Mouse (Mus musculus): ENCODE measurements around the gene Aff3.

Gene Aff3

GRCm38 (mm10) chr1:38536929-38537540, 127.7 kb downstream of the Aff3 start:
- DNase-seq: no peak

GRCm38 (mm10) chr1:38532581-38532980, 132.2 kb downstream of the Aff3 start:
- DNase-seq: no peak

GRCm38 (mm10) chr1:38528607-38529006, 136.1 kb downstream of the Aff3 start:
- DNase-seq: no peak

- DNase-seq: no peak
Observed at GRCm38 (mm10) chr1:38526568-38526967, 138.2 kb downstream of the Aff3 start.

GRCm38 (mm10) chr1:38521651-38522050, 143.1 kb downstream of the Aff3 start:
- DNase-seq: no peak

GRCm38 (mm10) chr1:38516225-38516624, 148.5 kb downstream of the Aff3 start:
- DNase-seq: no peak

- no peak for DNase-seq
Observed at GRCm38 (mm10) chr1:38514634-38515011, 150.1 kb downstream of the Aff3 start.

- DNase-seq: peak; percentile 23
Observed at GRCm38 (mm10) chr1:38513970-38514633, 150.7 kb downstream of the Aff3 start.

GRCm38 (mm10) chr1:38512258-38513081, 152.3 kb downstream of the Aff3 start:
- DNase-seq: no peak

GRCm38 (mm10) chr1:38511076-38511475, 153.7 kb downstream of the Aff3 start:
- DNase-seq: no peak

GRCm38 (mm10) chr1:38509301-38509700, 155.5 kb downstream of the Aff3 start:
- no peak for DNase-seq

GRCm38 (mm10) chr1:38507636-38508179, 157.0 kb downstream of the Aff3 start:
- no peak for DNase-seq

GRCm38 (mm10) chr1:38506396-38506795, 158.4 kb downstream of the Aff3 start:
- no peak for DNase-seq

GRCm38 (mm10) chr1:38503431-38504089, 161.2 kb downstream of the Aff3 start:
- DNase-seq: peak; percentile 31

- DNase-seq: no peak
Observed at GRCm38 (mm10) chr1:38502797-38503196, 162.0 kb downstream of the Aff3 start.

- no peak for DNase-seq
Observed at GRCm38 (mm10) chr1:38501231-38501630, 163.5 kb downstream of the Aff3 start.

GRCm38 (mm10) chr1:38499500-38499899, 165.3 kb downstream of the Aff3 start:
- DNase-seq: no peak

GRCm38 (mm10) chr1:38497576-38497975, 167.2 kb downstream of the Aff3 start:
- DNase-seq: peak; percentile 37

- DNase-seq: peak; percentile 37
Observed at GRCm38 (mm10) chr1:38496886-38497528, 167.7 kb downstream of the Aff3 start.

GRCm38 (mm10) chr1:38495284-38495683, 169.5 kb downstream of the Aff3 start:
- no peak for DNase-seq

- no peak for DNase-seq
Observed at GRCm38 (mm10) chr1:38489733-38490132, 175.0 kb downstream of the Aff3 start.

- DNase-seq: no peak
Observed at GRCm38 (mm10) chr1:38488667-38489210, 176.0 kb downstream of the Aff3 start.
